Mouse (Mus musculus) retina, embryonic 14.5 days (tissue): Measurements from ENCODE around the gene Obox5.
"Not testable (repeated sequence)": the region's sequence is repeated elsewhere in the genome, so short reads cannot be mapped to it uniquely, and the experiment has no call there.

Experiments used
- DNase-seq: peaks from one replicate; pipeline ENCODE4 v3.0.0-alpha.2; 2015; ENCODE audit warnings: low spot score

The Obox5 gene

DNA sequence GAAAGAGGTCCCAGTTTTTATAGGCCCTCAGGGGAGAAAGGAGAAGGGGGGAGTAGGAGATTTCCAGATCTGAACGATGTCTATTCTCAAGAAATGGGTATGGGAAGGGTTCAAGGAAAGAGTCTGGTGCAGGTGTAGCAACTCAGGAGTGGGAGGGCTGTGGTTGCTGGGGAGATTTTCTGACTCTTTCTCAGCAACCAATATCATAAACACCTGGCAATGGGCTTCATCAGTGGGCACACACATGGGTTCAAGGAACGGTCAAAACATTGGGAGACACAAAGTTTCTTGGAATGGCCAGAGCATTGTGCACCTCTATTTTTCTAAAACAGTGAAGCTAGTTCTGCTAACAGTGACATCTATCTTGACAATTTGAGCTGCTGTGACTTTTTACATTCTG is at the start of gene Obox5:
Obox5 (plus strand) TSS at position 301 of the 400 bp plus-strand sequence.
- not testable (repeated sequence) for DNase-seq

DNA sequence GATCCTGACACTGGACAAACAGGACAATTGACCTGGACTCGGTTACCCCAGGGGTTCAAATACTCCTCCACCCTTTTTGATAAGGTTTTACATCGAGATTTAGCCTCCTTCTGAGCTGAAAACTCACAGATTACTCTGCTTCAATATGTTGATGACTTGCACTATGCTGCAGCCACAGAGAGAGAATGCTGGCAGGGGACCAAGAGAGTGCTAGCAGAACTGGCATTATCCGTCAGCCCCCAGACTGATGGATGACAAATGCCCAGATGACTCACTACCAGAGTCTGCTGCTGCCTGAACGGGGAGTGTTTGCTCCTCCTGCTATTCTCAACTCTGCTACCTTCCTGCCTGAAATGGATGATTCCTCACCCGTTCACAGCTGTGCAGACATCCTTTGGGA is 635 bp upstream of the Obox5 start:
- not testable (repeated sequence) for DNase-seq
